Mouse (Mus musculus) cerebellum, adult 2 months (tissue): ENCODE measurements around the gene 0610030E20Rik. TPM values are rescaled to one million over a fixed set of nuclear protein-coding genes. Genes with fewer than 3 reads are reported as not detected.

Experiments used
- DNase-seq, 2 experiments: peaks; one replicate each; pipeline ENCODE4 v3.0.0; 2021
- H3K27ac ChIP-seq: fragments of 200-500 bp; 2 replicates; pipeline ENCODE4 v1.5.1; 2012; ENCODE audit warnings: low read length, control low read depth, inconsistent platforms; ENCODE audit not compliant: insufficient read depth
- H3K27me3 ChIP-seq: fragments of 200-500 bp; 2 replicates; pipeline ENCODE4 v1.6.1; 2012; ENCODE audit warnings: inconsistent platforms, mild to moderate bottlenecking, low read length, moderate library complexity; ENCODE audit not compliant: control insufficient read depth, insufficient read depth
- H3K4me1 ChIP-seq: fragments of 200-500 bp; 2 replicates; pipeline ENCODE4 v1.6.1; 2011; ENCODE audit warnings: low read length; ENCODE audit not compliant: control insufficient read depth, insufficient read depth
- H3K4me3 ChIP-seq: fragments of 200-500 bp; replicated peaks from 2 replicates; pipeline ENCODE3; 2011; ENCODE audit warnings: mild to moderate bottlenecking, low read depth, low read length, control low read depth; ENCODE audit not compliant: insufficient read depth
- CTCF ChIP-seq: fragments of 200-500 bp; IDR thresholded peaks from 2 replicates; pipeline ENCODE4 v1.5.1; 2011; ENCODE audit warnings: low read depth, mild to moderate bottlenecking, control low read depth, low read length, moderate library complexity, borderline replicate concordance; ENCODE audit not compliant: insufficient read depth
- POLR2A ChIP-seq: fragments of 200-500 bp; IDR thresholded peaks from 2 replicates; pipeline ENCODE4 v1.6.1; 2011; ENCODE audit warnings: low read length, control low read depth, borderline replicate concordance; ENCODE audit not compliant: insufficient read depth
- WGBS: fragments of 180-500 bp; shearing (Covaris S2); methylation state at CpG from one replicate; pipeline ENCODE4 v1.1.7; 2018; 5-methylcytosine and 5-hydroxymethylcytosine counted together
- polyA plus RNA-seq: library from polyadenylated mRNA; depleted of rRNA; stranded (reverse); fragments of >200 nt; gene quantifications from 2 replicates; pipeline ENCODE4 v1.2.3, GENCODE M21; 2012

The 0610030E20Rik gene
- polyA plus RNA-seq, 1 experiment = 25.1 TPM

- no peaks in the 10 kb centered on the region for H3K4me1 ChIP-seq
- H3K4me3 ChIP-seq = no peak overlapping the region
- no peak overlapping the region for H3K27ac ChIP-seq
- no peak for TF ChIP-seq CTCF
- no peak for TF ChIP-seq POLR2A
- 80% methylated on average over 5 of the region's 5 CpGs for WGBS
- no peak for DNase-seq
- H3K27me3 ChIP-seq = no peaks in the 10 kb centered on the region
Observed at GRCm38 (mm10) chr6:72333111-72333510, 14.0 kb upstream of the 0610030E20Rik start.

GRCm38 (mm10) chr6:72340481-72340880, 6.6 kb upstream of the 0610030E20Rik start:
- TF ChIP-seq CTCF (no peak), POLR2A (no peak)
- H3K4me1 ChIP-seq = no peaks in the 10 kb centered on the region; the same call in 1 of the 2 replicates
- no peaks in the 10 kb centered on the region for H3K27me3 ChIP-seq
- H3K27ac ChIP-seq = no peak overlapping the region
- DNase-seq = no peak
- WGBS = 58% methylated on average over 2 of the region's 2 CpGs
- H3K4me3 ChIP-seq = no peak overlapping the region

GRCm38 (mm10) chr6:72344396-72345073, 2.6 kb upstream of the 0610030E20Rik start:
- 1% methylated on average over 42 of the region's 42 CpGs for WGBS
- Histone ChIP-seq H3K27me3 (no peaks in the 10 kb centered on the region), H3K27ac (0 out of 2 replicates have a peak overlapping the region, but pooled peaks have one; percentile 37), H3K4me1 (peaks cover 13% of the 10 kb centered on the region), H3K4me3 (peak overlapping the region; percentile 84)
- no peak for DNase-seq
- TF ChIP-seq CTCF = no peak

- Histone ChIP-seq H3K27ac (peak within 1 kb of the TSS; percentile 37; the same call in 1 of the 2 replicates), H3K27me3 (no peaks in the 10 kb centered on the region), H3K4me3 (peak within 1 kb of the TSS; percentile 84), H3K4me1 (peaks cover 13% of the 10 kb centered on the region)
- TF ChIP-seq POLR2A (peak; percentile 82), CTCF (no peak)
- DNase-seq = peak; percentile 96
- under 1% methylated on average over 30 of the region's 30 CpGs for WGBS
Observed at GRCm38 (mm10) chr6:72345074-72345567, 2.0 kb upstream of the 0610030E20Rik start, which contains the start of gene Usp39. Gene Usp39 (minus strand): TSS chr6:72345184.

GRCm38 (mm10) chr6:72345633-72346032, 1.5 kb upstream of the 0610030E20Rik start:
- H3K4me1 ChIP-seq = peaks cover 13% of the 10 kb centered on the region
- DNase-seq = no peak
- H3K4me3 ChIP-seq = no peak overlapping the region
- no peaks in the 10 kb centered on the region for H3K27me3 ChIP-seq
- WGBS = 48% methylated on average over 6 of the region's 6 CpGs
- H3K27ac ChIP-seq = no peak overlapping the region
- TF ChIP-seq POLR2A (no peak), CTCF (no peak)

GRCm38 (mm10) chr6:72346261-72346660, 856 bp upstream of the 0610030E20Rik start:
- Histone ChIP-seq H3K27ac (no peak overlapping the region), H3K27me3 (no peaks in the 10 kb centered on the region), H3K4me1 (peaks cover 13% of the 10 kb centered on the region), H3K4me3 (no peak overlapping the region)
- no peak for DNase-seq
- no peak for TF ChIP-seq CTCF
- no peak for TF ChIP-seq POLR2A
- 79% methylated on average over 4 of the region's 4 CpGs for WGBS

GRCm38 (mm10) chr6:72348411-72348810, 1.3 kb downstream of the 0610030E20Rik start:
- Histone ChIP-seq H3K27ac (no peak overlapping the region), H3K27me3 (no peaks in the 10 kb centered on the region), H3K4me3 (peak overlapping the region; percentile 80), H3K4me1 (peaks cover 13% of the 10 kb centered on the region)
- no peak for DNase-seq
- 60% methylated on average over 10 of the region's 10 CpGs for WGBS
- no peak for TF ChIP-seq CTCF
- no peak for TF ChIP-seq POLR2A

- no peak for TF ChIP-seq CTCF
- no peak for TF ChIP-seq POLR2A
- H3K27me3 ChIP-seq = no peaks in the 10 kb centered on the region
- H3K4me1 ChIP-seq = peaks cover 15% of the 10 kb centered on the region
- 95% methylated on average over 2 of the region's 2 CpGs for WGBS
- H3K27ac ChIP-seq = no peak overlapping the region
- DNase-seq = no peak
- H3K4me3 ChIP-seq = no peak overlapping the region
Observed at GRCm38 (mm10) chr6:72350214-72350613, 3.1 kb downstream of the 0610030E20Rik start.
